Mouse (Mus musculus) brain, embryonic 14.5 days (tissue): ENCODE results near the gene Gm49392.
"Not testable (repeated sequence)": the region's sequence is repeated elsewhere in the genome, so short reads cannot be mapped to it uniquely, and the experiment has no call there.

ENCODE experiments used
- CTCF ChIP-seq: fragments of 200-500 bp; IDR thresholded peaks from 2 replicates; pipeline ENCODE4 v1.5.1; 2012; ENCODE audit warnings: inconsistent platforms, mild to moderate bottlenecking, moderate library complexity, borderline replicate concordance; ENCODE audit not compliant: insufficient read depth, insufficient read length; ENCODE audit errors: extremely low read depth
- POLR2A ChIP-seq: fragments of 200-500 bp; IDR thresholded peaks from 2 replicates; pipeline ENCODE4 v1.6.1; 2012; ENCODE audit warnings: mild to moderate bottlenecking, inconsistent platforms, borderline replicate concordance; ENCODE audit not compliant: poor library complexity, insufficient read depth, insufficient read length, severe bottlenecking; ENCODE audit errors: extremely low read depth

GRCm38 (mm10) chr13:60941884-60942283 is 45.2 kb upstream of the Gm49392 start, which contains the start of gene Tpbpa:
- not testable (repeated sequence) for TF ChIP-seq CTCF, POLR2A
